Mouse (Mus musculus): ENCODE measurements at regions not wholly inside any gene's neighbourhood (a gene's known extent, or its start where the extent isn't known, plus 50 kb on each side); places are given as distances from the start of the nearest gene placed in this dataset.

DNA sequence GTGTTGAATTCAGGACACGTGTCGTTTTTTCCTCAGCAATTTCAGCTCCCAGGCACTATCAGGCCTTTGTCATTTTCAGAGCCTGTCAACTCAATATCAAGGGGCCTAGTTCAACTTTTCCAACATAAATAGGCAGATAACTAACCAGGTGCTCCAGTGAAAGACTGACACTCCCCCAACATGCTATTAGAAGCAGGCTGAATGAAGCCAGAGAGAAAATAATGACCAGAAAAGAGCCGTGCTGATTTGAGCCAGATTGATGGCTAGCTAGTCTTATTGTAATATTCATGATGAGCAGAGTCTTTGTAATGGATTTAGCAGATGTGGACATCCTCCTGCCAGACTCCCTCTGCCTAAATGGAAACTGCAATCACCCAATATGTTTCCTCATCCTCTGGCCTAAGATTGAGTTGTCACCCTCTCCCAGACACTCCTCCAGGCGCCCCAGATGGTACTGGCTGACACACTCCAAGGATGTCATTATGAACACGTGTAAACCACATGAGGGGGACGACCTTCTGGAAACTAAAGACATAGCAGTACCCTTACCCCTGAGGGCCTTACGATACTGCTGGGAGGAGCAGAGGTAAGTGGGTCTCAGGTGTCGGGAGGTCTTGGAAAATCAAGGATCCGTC lies 66.0 kb downstream of the Gm10260 start:
- no peak overlapping the region for H3K4me2 ChIP-seq (replicated peaks; ENCODE audit: low read depth, low read length, severe bottlenecking)
- H3K36me3 ChIP-seq (ENCODE audit: control insufficient read depth, insufficient read depth, low read length), result no peaks in the 10 kb centered on the region
- H3K4me3 ChIP-seq (replicated peaks; ENCODE audit: low read length), result no peak overlapping the region
- H3K27ac ChIP-seq (replicated peaks; ENCODE audit: low read depth, low read length), result no peak overlapping the region
- no peaks in the 10 kb centered on the region for H3K9me3 ChIP-seq (ENCODE audit: control insufficient read depth, low read length)
- DNase-seq (ENCODE audit: low spot score) (no peak), ATAC-seq (ENCODE audit: low FRiP score, low read depth) (no peak)
- no peaks in the 10 kb centered on the region for H3K4me1 ChIP-seq (ENCODE audit: control insufficient read depth, insufficient read depth, low read length)
- no peak overlapping the region for H3K9ac ChIP-seq (ENCODE audit: low read depth, low read length, severe bottlenecking)
- no peak for TF ChIP-seq POLR2A (IDR thresholded peaks at IDR 0.05; ENCODE audit: borderline replicate concordance, extremely low read depth, insufficient read depth, insufficient read length)
- WGBS, result 35% methylated on average over 9 of the region's 9 CpGs
- no peaks in the 10 kb centered on the region for H3K27me3 ChIP-seq (ENCODE audit: control insufficient read depth, insufficient read depth, low read length)

DNA sequence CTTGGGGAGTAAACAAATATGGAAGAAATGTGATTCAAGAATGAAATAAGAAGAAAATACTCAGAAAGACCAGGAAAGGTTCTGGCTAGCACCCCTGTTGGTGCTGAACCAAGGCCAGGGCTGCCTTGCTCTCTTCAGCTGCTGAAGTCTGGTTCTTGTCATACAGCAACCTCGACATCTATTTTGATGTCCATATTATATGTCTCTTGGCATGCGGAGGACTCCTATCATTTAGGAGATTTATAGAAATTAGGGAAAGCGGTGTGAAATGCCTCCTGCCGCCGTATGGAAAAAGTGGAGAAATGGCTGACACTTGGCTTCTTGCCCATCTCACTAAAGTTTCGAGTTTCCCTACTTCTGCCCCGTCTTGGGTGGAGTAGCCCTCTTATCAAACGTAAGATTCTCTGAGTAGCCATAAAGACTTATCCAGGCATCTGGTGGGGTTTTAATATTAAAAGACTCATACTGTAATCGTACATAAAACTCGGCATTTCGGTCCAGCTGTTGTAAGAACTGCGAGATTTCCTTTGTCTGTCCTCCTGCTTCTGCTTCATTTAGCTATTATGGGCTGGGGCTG lies 72.0 kb downstream of the Gm10260 start:
- no peaks in the 10 kb centered on the region for H3K9me3 ChIP-seq (ENCODE audit: control insufficient read depth, low read length)
- ATAC-seq (ENCODE audit: low FRiP score, low read depth), result peak; percentile 53; the same call in 1 of the 2 replicates
- H3K27ac ChIP-seq (replicated peaks; ENCODE audit: low read depth, low read length), result no peak overlapping the region
- no peaks in the 10 kb centered on the region for H3K36me3 ChIP-seq (ENCODE audit: control insufficient read depth, insufficient read depth, low read length)
- no peak overlapping the region for H3K4me2 ChIP-seq (replicated peaks; ENCODE audit: low read depth, low read length, severe bottlenecking)
- no peak for TF ChIP-seq POLR2A (IDR thresholded peaks at IDR 0.05; ENCODE audit: borderline replicate concordance, extremely low read depth, insufficient read depth, insufficient read length)
- H3K4me1 ChIP-seq (ENCODE audit: control insufficient read depth, insufficient read depth, low read length), result no peaks in the 10 kb centered on the region
- H3K4me3 ChIP-seq (replicated peaks; ENCODE audit: low read length), result no peak overlapping the region
- 63% methylated on average over 12 of the region's 12 CpGs for WGBS
- DNase-seq (ENCODE audit: low spot score), result peak; percentile 63
- no peak overlapping the region for H3K9ac ChIP-seq (ENCODE audit: low read depth, low read length, severe bottlenecking)
- H3K27me3 ChIP-seq (ENCODE audit: control insufficient read depth, insufficient read depth, low read length), result no peaks in the 10 kb centered on the region

DNA sequence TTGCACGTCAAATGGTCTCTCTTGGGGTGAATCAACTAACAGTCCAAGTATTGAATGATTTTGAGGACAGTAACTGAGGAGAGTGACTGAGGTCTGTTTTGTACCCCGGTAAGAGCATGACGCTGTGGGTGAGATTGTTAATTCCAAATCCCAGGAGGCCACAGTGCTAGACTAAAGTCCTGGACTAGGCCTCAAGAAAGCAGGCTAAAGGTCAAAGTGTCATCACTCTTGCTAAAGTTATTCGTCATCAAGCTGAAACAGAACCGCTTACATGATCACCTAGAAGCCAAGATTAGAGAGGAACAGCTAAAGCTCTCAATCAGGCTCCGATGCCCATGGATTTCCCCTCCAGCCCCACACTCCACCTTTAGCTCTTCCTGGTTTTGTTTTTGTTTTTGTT lies 76.6 kb downstream of the Gm10260 start:
- Histone ChIP-seq H3K9me3 (ENCODE audit: control insufficient read depth, low read length) (no peaks in the 10 kb centered on the region), H3K4me1 (ENCODE audit: control insufficient read depth, insufficient read depth, low read length) (peaks cover 6% of the 10 kb centered on the region), H3K9ac (ENCODE audit: low read depth, low read length, severe bottlenecking) (no peak overlapping the region), H3K27me3 (ENCODE audit: control insufficient read depth, insufficient read depth, low read length) (no peaks in the 10 kb centered on the region), H3K27ac (replicated peaks; ENCODE audit: low read depth, low read length) (no peak overlapping the region), H3K36me3 (ENCODE audit: control insufficient read depth, insufficient read depth, low read length) (no peaks in the 10 kb centered on the region), H3K4me3 (replicated peaks; ENCODE audit: low read length) (no peak overlapping the region), H3K4me2 (replicated peaks; ENCODE audit: low read depth, low read length, severe bottlenecking) (no peak overlapping the region)
- DNase-seq (ENCODE audit: low spot score) (no peak), ATAC-seq (ENCODE audit: low FRiP score, low read depth) (no peak)
- no peak for TF ChIP-seq POLR2A (IDR thresholded peaks at IDR 0.05; ENCODE audit: borderline replicate concordance, extremely low read depth, insufficient read depth, insufficient read length)
- WGBS, result 87% methylated on average over 6 of the region's 6 CpGs

DNA sequence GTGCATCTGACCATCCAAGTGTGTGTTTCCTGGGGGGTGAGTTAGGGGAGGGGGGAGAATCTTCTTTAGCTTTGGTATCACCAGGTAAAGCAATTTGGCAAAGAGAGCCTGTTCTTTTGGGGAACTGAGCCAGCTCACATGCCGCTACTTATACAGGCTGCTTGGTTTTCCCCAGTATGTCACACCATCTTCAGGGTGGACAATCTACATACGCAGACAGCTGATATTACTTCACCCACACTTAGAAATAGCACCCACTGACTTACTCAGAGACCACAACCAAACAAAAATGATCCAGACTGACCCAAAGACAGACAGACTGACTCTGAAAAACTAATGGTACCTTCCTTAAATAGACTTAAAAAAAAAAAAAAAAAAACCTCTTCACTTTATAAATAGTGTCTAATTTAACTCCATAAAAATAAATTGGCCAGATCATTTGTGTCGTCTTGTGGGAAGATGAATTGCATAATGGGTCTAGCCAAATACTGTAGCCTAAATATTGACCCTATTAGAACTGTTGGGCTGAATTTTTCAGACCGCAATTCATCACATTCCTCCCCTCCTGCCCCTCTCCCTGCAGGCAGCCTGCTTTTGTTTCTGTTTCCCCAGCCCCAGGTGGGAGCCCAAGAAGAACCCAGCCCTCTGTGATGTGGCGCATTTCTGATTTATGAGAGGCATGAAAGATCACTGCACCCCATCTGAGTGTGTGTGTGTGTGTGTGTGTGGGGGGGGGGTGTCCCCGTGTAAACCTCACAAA lies 79.0 kb downstream of the Gm10260 start:
- ATAC-seq (ENCODE audit: low FRiP score, low read depth), result no peak
- no peak for DNase-seq (ENCODE audit: low spot score)
- TF ChIP-seq POLR2A (IDR thresholded peaks at IDR 0.05; ENCODE audit: borderline replicate concordance, extremely low read depth, insufficient read depth, insufficient read length), result no peak
- peaks cover 7% of the 10 kb centered on the region for H3K4me1 ChIP-seq (ENCODE audit: control insufficient read depth, insufficient read depth, low read length)
- no peaks in the 10 kb centered on the region for H3K9me3 ChIP-seq (ENCODE audit: control insufficient read depth, low read length)
- H3K4me3 ChIP-seq (replicated peaks; ENCODE audit: low read length), result no peak overlapping the region
- no peak overlapping the region for H3K27ac ChIP-seq (replicated peaks; ENCODE audit: low read depth, low read length)
- H3K36me3 ChIP-seq (ENCODE audit: control insufficient read depth, insufficient read depth, low read length), result no peaks in the 10 kb centered on the region
- WGBS, result 45% methylated on average over 6 of the region's 6 CpGs
- H3K27me3 ChIP-seq (ENCODE audit: control insufficient read depth, insufficient read depth, low read length), result no peaks in the 10 kb centered on the region
- no peak overlapping the region for H3K9ac ChIP-seq (ENCODE audit: low read depth, low read length, severe bottlenecking)
- H3K4me2 ChIP-seq (replicated peaks; ENCODE audit: low read depth, low read length, severe bottlenecking), result no peak overlapping the region

DNA sequence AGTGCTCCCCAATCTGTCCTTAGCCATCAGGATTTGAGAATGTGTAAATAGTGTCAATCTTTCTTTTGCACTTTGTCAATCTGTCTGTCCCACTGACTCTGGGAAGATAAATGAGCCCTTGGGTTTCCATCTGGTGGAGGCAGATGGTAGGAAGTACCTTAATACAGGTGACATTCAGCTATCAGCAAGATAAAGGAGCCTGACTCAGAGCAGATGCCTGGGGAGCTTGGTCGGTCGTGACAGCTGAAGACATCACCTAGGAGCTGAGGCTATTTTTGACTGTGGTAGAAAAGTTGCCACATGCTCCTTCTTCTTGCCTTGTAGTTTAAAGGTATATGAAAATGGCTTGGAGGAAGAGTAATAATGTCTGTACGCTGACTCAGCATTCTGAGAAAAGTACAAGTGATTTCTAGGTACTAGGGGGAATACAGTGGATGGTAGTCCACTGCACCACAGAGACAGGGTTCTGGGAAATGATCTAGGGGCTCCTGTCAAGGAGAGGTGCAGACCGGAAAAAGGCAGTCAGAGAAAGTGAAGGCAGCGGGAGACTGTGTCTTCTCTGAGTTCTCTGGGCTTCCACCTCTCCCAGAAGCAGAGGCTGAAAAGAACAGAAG lies 80.0 kb downstream of the Gm10260 start:
- no peak overlapping the region for H3K4me3 ChIP-seq (replicated peaks; ENCODE audit: low read length)
- no peaks in the 10 kb centered on the region for H3K9me3 ChIP-seq (ENCODE audit: control insufficient read depth, low read length)
- no peak overlapping the region for H3K9ac ChIP-seq (ENCODE audit: low read depth, low read length, severe bottlenecking)
- no peak overlapping the region for H3K4me2 ChIP-seq (replicated peaks; ENCODE audit: low read depth, low read length, severe bottlenecking)
- DNase-seq (ENCODE audit: low spot score) (no peak), ATAC-seq (ENCODE audit: low FRiP score, low read depth) (no peak)
- H3K27me3 ChIP-seq (ENCODE audit: control insufficient read depth, insufficient read depth, low read length), result no peaks in the 10 kb centered on the region
- no peaks in the 10 kb centered on the region for H3K36me3 ChIP-seq (ENCODE audit: control insufficient read depth, insufficient read depth, low read length)
- no peak overlapping the region for H3K27ac ChIP-seq (replicated peaks; ENCODE audit: low read depth, low read length)
- WGBS, result 76% methylated on average over 5 of the region's 5 CpGs
- peaks cover 11% of the 10 kb centered on the region for H3K4me1 ChIP-seq (ENCODE audit: control insufficient read depth, insufficient read depth, low read length)
- no peak for TF ChIP-seq POLR2A (IDR thresholded peaks at IDR 0.05; ENCODE audit: borderline replicate concordance, extremely low read depth, insufficient read depth, insufficient read length)
